Mouse (Mus musculus) thymus, postnatal 10 days (tissue): ENCODE results near the gene Lpar1.
"Not testable (repeated sequence)": the region's sequence is repeated elsewhere in the genome, so short reads cannot be mapped to it uniquely, and the experiment has no call there.

Experiments
- DNase-seq, 2 experiments: peaks; one replicate each; pipeline ENCODE4 v3.0.0; 2021; ENCODE audit warnings: low spot score in 2 of 2

The Lpar1 gene

DNA sequence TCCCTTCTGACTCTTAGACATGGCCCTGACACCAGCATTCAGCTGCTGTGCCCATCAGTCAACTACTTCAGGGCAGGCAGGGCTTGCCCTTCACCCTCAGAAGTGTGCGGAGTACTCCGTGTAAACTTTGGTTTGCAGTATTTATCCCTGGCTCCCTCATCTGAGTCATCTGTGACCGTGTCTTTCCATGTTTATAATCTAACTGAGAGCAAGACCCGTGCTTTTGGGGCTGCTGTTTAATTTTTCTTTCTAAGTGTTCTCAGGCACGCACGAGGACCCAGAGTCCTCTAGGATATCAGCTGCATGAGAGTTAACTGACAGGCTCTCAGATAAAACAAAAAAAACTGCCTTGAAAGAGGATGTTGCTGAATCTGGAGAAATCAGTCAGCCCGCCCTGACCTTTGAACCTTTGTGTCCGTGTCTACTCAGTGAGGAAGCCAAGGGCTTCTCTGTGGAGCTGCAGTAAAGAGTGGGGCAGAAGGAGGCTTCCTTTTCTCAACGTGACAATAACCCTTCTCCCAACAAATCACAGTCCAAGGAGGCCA, 7.7 kb downstream of the Lpar1 start:
- DNase-seq, result no peak

DNA sequence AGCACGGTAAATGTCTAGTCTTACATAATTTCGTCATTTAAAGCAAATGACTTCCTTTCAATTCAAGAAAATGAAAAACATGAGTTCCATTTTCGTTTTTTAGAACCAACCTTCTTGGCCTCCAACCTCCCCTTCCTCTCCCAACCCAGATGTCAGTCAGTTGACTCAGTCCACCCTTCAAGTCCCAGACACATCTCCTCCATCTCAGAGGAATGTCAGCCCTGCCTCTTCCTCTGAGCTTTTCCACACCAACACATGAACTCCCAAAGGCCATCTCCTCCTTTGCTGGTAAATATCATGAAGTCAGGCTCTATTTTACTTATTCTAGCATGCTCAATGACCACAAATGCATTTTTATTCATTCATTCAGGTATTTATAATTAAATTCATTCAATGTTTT, 10.5 kb downstream of the Lpar1 start:
- no peak for DNase-seq

DNA sequence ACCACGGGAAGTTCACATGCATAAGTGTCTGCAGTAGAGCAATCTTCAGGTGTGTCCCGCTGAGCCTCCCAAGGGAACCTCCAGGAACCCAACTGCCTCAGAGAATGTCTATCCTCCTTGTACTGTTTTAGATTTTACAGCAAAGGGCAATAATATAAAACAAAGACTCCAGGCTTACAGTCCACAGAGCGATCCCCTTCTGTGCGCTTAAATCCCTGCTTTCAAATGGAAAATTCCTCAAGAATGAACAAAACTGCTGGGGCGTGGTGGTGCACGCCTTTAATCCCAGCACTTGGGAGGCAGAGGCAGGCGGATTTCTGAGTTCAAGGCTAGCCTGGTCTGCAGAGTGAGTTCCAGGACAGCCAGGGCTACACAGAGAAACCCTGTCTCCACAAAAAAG, 11.0 kb downstream of the Lpar1 start:
- DNase-seq, result not testable (repeated sequence)

DNA sequence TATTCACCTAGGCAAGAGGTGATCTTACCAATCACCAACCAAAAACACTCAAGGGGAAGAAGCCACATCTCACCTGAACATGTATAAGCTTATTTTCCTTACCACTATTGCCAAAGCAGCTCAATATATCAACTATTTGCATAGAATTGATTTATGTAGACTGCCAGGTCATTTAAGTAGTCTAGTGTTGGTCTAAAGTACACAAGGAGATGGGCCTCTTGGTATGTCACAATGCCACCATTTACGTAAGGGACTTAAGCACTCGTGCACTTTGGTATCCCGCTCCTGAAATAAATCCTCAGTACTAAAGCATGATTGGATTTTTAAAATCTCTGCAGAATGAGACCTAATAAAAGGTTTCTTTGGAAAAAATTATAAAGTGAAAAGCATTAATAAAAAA, 12.9 kb downstream of the Lpar1 start:
- no peak for DNase-seq

DNA sequence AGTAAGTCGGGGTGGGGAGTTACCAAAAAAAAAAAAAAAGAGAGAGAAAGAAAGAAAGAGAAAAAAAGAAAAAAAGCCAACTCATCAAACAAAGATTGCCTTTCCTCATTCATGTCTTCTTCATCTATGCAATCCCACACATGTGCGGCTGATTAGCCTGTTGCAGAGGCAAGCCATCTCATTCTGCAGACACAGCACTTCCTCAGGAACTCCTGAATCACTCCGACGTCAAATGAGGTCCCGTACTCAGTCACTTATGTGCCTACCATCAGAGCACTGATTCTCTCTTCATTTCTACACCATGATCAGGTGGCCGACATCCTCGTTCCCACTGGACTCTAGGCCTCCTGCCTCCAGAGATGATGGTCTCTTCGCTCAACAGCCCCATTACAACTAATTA, 13.3 kb downstream of the Lpar1 start:
- no peak for DNase-seq

DNA sequence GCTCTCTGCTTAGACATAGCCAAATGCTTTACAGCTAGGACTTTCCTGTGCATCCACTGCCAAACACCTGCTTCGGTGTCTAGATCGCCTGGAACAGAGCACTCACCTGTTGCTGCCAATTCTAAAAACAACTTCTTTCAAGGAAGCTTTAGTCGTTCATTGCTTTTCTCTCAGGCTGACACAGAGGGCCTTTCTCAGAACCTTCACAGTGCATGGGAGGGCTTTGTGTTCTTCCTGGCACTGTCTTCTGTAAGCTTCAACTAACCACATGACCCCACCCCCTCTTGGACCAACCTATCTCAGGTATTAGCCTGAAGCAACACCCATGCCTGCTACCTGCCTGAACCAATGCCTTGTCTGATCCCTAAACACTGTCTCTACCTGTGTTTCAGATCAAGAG, 15.0 kb downstream of the Lpar1 start:
- DNase-seq, result no peak

DNA sequence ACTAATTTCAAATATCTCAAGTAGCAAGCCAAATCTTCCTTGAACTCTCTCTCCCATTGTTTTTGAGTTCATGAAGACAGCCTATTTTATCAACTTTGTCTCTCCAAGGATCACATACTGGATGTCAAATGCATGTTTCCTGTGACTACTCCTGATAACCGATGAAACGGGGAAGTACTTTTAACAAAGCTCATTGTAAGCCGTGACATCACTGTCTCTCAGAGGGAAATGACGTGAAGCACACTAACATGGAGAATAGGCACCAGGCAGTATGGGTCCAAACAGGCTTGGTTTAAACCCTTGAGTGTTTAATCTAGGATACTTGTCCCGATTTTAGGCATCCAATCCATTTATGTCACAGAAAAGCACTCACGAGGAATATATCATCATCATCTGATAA, 17.9 kb downstream of the Lpar1 start:
- DNase-seq, result no peak

DNA sequence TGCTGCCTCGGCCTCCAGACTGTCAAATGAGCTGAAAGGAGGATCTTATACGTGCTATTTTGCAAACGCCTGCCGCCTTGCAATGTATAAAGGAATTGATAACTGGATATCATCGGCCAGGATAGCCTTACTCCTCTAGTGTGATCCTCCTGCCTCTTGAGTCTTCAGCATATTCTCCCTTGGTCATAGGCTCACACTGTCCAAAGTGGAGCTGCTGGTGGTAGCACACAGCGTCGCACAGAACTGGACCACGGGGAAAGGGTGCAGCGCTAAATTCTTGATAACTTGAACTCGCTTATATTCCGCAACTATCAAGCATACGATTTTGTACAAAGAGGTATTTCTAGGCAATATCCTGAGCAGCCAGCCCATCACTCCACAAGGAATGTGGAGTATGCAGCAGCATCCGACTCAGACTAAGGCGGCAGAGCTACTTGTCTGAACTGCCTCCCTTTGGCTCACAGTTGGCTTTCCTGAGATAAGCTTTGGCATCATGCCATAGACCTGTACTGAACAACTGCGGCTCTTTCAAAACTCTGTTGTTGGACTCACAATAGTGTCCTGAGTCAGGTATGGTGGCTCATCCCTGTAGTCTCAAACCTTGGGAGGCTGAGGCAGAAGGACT, 18.9 kb downstream of the Lpar1 start:
- DNase-seq, result no peak

DNA sequence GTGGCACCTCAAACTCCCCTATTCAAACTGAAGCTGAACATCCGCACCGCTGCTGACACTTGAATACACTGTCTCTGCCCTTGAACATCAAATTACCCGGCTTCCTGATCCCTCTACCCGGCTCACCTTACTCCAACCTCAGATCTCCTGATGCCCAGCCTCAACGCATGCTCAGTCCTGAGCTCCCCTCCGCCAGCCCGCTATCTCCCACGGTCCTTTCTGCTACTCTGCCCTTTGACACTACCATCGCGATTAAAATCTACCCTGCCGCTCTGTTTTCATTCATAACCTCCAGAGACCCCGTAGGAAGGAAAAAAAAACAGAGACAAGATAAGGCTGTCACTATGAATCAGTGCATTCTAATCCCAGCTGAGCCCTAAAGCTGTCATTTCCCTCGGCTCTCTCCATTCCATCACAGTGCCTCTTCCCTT, 19.5 kb downstream of the Lpar1 start:
- no peak for DNase-seq

DNA sequence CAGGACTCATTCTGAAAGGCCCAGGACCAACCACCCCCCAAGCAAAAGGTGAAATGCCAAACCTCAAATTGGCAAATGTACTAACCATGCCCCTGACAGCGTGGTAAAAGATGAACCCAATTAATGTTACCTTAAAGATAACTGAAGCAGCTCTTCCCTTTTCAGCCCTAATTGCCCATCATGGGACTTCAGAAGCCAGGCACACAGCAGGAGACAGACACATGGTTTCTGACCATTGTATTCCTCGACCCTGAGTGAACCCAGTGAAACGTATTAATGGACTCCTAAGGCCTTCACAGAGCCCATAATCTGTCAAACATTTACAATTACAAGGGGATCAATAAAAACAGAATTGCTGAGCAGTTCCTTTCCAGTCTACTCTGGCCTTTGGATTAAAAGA, 20.2 kb downstream of the Lpar1 start:
- DNase-seq, result no peak

DNA sequence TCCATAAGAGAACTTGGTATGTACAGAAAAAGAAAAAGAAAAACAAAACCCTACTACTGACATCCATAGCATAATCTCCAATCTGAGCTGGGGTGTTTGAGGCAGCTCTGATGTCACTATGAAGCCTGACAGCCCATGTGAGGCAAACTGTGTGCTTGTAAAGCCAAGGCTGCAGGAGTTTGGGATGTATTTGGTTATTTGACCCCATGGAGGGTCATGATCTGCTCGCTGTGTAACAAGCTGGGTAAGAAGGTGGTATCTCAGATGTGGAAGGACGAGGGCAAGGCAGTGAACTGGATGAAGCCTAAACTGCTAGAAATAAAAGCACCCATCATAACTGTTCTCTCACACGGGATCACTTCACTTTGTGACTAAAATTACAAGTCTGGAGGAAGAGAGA, 21.4 kb downstream of the Lpar1 start:
- no peak for DNase-seq

DNA sequence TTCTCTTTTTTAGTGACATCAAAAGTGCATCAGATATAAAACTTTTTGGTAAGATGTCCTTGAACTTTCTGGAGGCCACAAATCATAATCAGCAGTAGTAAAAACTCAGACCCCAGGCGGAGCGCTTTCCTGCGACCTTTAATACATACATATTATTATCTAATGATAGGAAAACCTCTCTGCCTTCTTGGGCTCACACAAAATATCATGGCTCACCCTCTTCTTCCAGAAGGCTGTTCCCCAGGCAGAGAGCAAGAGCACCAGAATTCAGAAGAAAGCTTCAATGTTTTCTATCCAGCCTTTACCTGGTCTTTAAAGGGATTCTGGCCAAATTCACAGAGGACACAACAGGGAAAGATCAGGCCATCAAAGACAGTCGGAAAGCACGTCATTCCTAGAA, 23.0 kb downstream of the Lpar1 start:
- no peak for DNase-seq

DNA sequence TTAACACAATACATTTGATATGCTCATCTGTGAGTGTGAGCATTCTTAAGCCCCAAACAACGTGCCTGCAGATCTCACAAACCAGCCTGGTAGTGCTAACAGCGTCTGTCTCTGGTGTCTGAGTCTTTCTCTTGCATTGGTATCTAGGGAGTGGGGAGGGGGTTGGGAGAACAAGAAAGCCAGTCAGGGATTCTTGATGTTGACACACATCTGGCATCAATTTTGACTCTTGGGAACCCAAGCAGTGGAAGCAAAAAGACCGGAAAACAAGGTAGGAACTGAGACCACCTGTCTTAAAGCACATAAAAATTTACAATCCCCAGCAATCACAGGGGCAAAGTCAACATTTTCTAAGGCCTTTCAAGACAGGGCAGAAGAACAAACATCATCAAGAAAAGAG, 23.4 kb downstream of the Lpar1 start:
- DNase-seq, result no peak

DNA sequence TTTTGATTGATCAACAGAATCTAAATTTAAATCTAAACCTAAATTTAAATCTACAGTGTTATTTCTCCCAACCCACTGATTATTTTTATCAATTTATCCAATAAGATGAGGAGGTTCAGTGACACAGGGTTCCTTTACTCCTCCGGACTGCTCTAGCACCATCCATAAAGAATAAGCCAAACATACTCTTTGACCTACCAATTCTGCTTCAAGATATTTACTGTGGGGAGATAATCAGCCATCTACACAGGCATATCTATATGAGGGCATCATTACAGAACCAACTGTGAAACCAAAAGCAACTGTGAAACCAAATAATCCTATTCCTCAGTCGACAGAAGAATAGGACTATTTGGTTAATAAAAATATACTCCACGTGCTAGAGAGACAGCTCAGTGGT, 25.8 kb downstream of the Lpar1 start:
- DNase-seq, result no peak

DNA sequence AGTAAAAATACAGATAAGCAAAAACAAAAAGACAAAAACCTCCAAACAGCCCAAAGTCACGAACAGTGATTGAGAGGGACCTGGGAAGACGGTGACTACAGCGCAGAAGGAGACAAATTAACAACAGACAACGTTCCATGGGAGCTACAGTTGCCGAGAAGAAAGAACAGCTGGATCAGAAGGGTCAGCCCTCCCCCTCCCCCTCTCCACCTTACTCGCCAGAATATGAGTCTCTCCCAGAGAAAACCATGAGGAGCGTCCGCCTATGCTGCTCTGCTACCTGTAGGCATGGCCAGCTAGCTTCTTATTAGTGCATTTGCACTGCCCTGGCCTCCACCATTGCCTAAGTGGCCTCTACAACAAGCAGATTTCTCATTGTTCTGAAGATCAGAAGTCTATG, 32.6 kb downstream of the Lpar1 start:
- DNase-seq, result no peak

DNA sequence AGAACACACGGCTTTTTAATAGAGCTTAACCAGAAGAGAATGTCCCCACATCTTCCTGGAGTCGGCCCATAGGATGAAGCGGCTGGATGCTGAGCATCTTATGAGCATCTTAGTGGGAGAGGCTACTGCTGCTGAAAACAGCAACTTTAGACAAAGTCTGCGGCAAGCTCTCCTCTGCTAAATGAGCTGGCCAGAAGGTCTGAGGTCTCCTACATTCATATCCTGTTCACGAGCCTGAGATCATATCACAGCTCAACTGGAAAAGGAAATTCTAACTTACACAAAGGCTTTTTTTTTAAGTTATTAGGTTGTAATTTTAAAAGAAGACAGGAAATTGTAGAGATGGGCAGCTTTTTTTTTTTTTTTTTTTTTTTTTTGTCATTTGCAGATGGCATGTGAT, 33.2 kb downstream of the Lpar1 start:
- no peak for DNase-seq

DNA sequence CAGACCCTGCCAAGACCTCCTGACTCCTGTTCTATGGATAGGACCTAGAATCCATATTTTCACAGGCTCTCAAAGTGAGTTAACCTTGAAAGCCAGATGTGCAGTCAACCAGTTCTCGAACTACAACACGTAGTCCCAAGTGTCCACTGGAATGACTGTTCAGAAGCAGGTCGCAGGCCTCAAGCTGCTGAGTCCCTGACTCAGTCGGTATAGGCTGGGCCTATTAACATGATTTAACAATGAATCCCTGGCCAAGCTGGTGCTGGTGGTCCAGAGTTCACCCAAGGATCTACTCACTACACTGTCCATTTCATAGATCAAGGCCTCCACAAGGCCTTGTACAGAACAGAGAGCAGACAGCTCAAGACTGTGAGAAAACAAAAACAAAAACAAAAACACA, 33.8 kb downstream of the Lpar1 start:
- no peak for DNase-seq

DNA sequence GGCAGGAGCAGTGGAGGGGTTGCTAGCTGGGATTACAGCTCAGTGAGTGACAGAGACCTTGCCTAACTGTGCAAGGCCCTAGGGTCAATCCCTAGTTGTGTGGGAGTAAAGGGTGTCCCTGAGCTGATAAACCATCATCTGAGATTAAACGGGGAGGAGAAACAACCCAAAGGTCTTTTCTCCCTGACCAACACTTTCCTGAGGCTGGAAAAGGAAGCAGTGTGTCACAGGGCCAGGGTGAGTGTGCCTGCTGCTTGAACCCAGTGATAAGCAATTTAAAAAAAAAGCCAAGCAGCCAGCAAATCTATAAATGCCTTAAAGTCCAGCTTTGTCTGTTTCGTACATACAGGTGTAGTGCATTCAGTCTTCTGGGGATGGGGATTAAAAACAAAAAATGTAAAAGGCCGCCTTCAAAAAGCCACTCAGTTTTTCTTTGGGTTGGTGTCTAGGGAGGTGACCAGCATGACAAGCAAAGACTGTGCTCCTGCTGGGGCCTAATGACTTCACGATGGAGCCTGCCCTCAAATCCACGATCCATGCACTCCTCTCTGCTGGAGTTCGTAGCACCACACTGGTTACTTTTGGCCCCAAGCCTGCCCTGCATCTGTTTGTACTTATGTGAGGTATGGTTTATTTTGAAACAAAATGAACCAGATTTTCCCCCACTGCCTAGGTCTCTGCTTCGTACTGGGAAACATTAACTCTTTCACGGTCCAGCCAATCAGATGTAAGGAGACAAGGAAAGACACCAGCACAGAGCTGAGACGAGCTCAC, 35.3 kb downstream of the Lpar1 start:
- no peak for DNase-seq

DNA sequence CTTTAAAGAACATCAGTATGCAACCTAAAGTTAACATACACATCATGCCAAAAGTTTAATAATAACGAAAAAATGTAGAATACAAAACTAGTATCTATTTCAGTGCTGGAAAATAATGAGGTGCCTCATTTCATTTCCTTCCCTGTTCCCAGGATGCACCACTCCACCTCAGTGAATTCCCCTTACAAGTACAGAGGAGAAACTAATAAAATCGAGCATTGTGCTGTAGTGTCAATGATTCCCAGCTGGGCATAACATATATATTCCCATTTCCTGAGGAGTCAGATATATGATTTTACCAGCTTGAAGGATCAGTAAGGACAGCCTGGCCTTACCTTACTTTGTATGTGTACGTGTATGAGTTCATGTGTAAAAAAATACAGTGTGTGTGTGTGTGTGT, 36.9 kb downstream of the Lpar1 start:
- DNase-seq, result no peak

DNA sequence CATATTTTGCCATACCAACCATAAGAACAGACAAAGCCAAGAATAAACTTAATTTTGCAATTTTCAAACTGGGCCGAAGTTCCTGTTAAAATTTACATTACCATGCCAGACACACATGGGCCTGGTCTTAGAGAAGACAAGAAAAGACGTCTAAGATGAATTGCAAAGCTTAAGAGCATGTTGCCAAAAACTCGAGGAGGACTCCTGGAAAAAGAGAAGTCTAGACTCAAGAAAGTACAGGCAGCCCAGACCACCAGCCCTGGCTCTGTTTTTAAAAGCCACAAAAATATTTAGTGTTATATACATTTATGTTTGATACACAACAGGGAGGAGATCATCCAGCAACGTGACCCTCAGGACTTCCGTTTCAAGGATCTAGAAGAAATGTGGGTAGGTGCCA, 37.5 kb downstream of the Lpar1 start:
- DNase-seq, result no peak

DNA sequence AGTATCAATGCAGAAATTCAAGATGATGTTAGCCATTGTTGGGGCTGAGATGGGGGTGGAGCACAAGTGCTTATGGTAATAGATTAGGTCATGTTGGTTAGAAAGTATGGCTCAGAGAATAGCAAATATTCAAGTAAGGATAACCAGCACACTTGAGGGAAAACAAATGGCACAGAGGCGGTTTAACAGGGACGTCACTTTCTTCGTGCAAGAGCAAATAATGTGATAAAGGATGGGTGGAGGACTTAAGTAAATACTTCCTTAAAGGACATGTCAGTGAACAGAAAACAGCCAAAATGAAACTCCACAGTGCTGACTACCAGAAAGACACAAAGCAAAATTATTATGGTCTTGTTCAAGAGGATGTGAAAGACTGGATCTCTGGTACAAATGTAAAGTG, 42.1 kb downstream of the Lpar1 start:
- DNase-seq, result no peak

DNA sequence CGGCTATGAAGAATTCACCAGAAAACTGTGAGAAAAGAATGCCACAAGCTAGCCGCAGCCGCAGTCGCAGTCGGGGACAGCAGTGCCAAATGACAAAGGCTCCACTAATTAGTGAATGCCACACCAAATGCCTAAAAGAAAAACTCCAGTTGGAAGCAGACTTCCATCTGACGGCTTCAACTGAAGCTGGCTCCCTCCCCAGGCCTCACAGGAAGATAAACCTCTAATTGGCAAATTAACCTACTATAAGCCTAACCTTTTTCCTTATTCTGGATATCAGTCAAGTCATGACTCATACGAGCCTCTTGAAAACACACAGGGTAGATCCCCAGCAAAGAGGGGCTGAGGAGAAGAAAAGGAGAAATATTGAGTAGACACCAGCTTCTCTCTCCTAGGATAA, 44.9 kb downstream of the Lpar1 start:
- no peak for DNase-seq

DNA sequence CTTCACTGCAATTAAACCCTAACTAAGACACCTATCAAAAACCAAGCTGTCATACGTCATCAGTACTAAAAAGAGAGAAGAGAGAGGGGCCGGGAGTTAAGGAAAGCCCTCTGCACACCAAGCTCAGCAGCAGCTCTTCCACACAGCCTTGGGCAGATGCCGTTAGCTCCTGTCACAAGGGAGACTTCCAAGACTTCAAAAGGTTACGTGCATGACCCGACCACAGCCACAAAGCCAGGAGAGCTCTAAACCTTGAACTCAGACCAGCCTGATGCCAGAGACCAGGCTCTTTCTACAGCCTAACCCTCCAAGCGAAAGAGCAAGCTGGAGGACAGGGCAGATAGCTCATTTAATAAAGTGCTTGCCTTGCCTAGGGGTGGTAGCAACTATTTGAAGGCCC, 46.2 kb downstream of the Lpar1 start:
- DNase-seq, result no peak
